Mouse (Mus musculus) activated CD4-positive, CD25-positive, alpha-beta regulatory T cell, adult 4 months (primary cell): ENCODE results near the gene Nln. TPM values are rescaled to one million over a fixed set of nuclear protein-coding genes. Genes with fewer than 3 reads are reported as not detected.

Experiments
- ATAC-seq: one replicate; pipeline ENCODE4 v1.8.0; 2017
- polyA plus RNA-seq, 2 experiments: library from polyadenylated mRNA; unstranded; fragments of 100-300 nt; shearing (Covaris generic); gene quantifications; one replicate each; pipeline ENCODE4 v1.2.1; 2017

Nln gene
- polyA plus RNA-seq, 2 experiments from 2014 or later, result 6.3 to 8.3 TPM

GRCm38 (mm10) chr13:104013380-104013779, 96.0 kb downstream of the Nln start:
- no peak for ATAC-seq

- no peak for ATAC-seq
These were observed 97.1 kb downstream of the Nln start for GRCm38 (mm10) chr13:104012214-104012833.

- ATAC-seq, result no peak
These were observed 98.1 kb downstream of the Nln start for GRCm38 (mm10) chr13:104011289-104011688.

GRCm38 (mm10) chr13:104005231-104005845, 104.1 kb downstream of the Nln start:
- no peak for ATAC-seq

- no peak for ATAC-seq
These were observed 115.3 kb downstream of the Nln start for GRCm38 (mm10) chr13:103994085-103994455.

GRCm38 (mm10) chr13:103993142-103994084, 116.0 kb downstream of the Nln start:
- no peak for ATAC-seq

- ATAC-seq, result no peak
These were observed 122.8 kb downstream of the Nln start for GRCm38 (mm10) chr13:103986660-103987059.

- no peak for ATAC-seq
These were observed 123.7 kb downstream of the Nln start for GRCm38 (mm10) chr13:103985510-103986278.

GRCm38 (mm10) chr13:103982376-103982775, 127.0 kb downstream of the Nln start:
- no peak for ATAC-seq

GRCm38 (mm10) chr13:103980414-103980813, 129.0 kb downstream of the Nln start:
- ATAC-seq, result no peak

GRCm38 (mm10) chr13:103978286-103978866, 131.0 kb downstream of the Nln start:
- ATAC-seq, result no peak

- ATAC-seq, result no peak
These were observed 131.6 kb downstream of the Nln start for GRCm38 (mm10) chr13:103977844-103978243.

GRCm38 (mm10) chr13:103976181-103976724, 133.2 kb downstream of the Nln start:
- no peak for ATAC-seq

- ATAC-seq, result no peak
These were observed 134.3 kb downstream of the Nln start for GRCm38 (mm10) chr13:103975101-103975500.

- ATAC-seq, result no peak
These were observed 135.4 kb downstream of the Nln start for GRCm38 (mm10) chr13:103973977-103974376.

Other genes starting within 250 kb of the Nln start
- 10 to 100 TPM; 36.4 to 47.1 TPM for gene Erbin, start 189.1 kb downstream of the Nln start, polyA plus RNA-seq
- under 1 TPM; 0.15 to 0.42 TPM for gene Sgtb, start 127 bp upstream of the Nln start, polyA plus RNA-seq
- 10 to 100 TPM; 46.1 to 47.7 TPM for gene Trappc13, start 68.9 kb upstream of the Nln start, polyA plus RNA-seq
- gene Trim23, start 69.2 kb upstream of the Nln start, polyA plus RNA-seq, result 10 to 100 TPM; 23.3 to 28.8 TPM
- 10 to 100 TPM; 10.5 to 12.5 TPM for gene Cenpk, start 119.0 kb upstream of the Nln start, polyA plus RNA-seq
- 10 to 100 TPM; 13.6 to 15.5 TPM for gene Ppwd1, start 119.2 kb upstream of the Nln start, polyA plus RNA-seq
- 10 to 100 TPM; 16.3 to 19.1 TPM for gene Adamts6, start 178.2 kb upstream of the Nln start, polyA plus RNA-seq